Mouse (Mus musculus) right cerebral cortex, postnatal 14 days (tissue): ENCODE data around the gene Aldh4a1.

ENCODE experiments used
- DNase-seq: peaks from one replicate; pipeline ENCODE4 v3.0.0; 2022

The Aldh4a1 gene

GRCm38 (mm10) chr4:139590446-139590845 lies 32.2 kb upstream of the Aldh4a1 start:
- DNase-seq = no peak

GRCm38 (mm10) chr4:139592895-139593294 lies 29.8 kb upstream of the Aldh4a1 start:
- no peak for DNase-seq

- DNase-seq = no peak
Measured at GRCm38 (mm10) chr4:139593383-139593782, 29.3 kb upstream of the Aldh4a1 start.

DNA sequence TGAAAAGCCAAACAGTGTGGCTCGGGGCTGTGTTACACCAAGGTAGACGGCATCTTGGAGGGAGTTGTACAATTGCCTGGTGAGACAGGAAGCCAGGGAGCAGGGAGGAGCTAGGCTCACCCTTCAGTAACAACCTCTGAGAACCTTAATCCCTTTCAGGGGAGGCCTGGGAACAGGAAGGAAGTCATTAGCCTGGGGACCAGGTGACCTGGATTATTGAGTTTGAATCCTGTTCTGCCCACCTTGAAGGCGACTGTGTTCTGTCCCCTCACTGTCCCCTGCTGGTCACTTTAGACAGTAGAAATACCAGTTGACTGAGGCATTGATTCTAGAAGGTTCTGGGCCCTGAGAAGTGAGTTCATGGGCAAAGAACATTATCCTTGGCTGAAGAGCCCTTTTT lies 28.6 kb upstream of the Aldh4a1 start:
- DNase-seq = no peak

GRCm38 (mm10) chr4:139596715-139597114 lies 26.0 kb upstream of the Aldh4a1 start:
- DNase-seq = no peak

GRCm38 (mm10) chr4:139597286-139598284 lies 25.1 kb upstream of the Aldh4a1 start:
- no peak for DNase-seq

DNA sequence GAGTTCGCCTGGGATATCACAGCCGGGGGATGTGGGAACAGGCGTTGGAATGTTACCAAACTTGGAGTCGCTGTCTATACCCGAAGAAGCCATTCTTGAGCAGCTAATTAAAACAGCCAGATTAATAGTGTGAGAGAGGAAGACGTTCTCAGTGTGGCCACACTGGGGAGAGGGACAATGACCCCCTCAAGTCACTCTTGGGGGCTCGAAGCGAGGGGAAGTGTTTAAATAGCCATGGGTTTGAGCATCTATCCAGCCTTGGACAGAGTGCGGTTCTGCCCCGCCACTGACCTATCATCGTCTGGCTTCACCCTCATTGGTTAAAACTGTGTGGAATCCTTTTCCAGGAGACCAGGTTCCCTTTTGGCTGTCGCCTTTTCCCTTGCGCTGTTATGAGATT lies 24.3 kb upstream of the Aldh4a1 start:
- DNase-seq = no peak

DNA sequence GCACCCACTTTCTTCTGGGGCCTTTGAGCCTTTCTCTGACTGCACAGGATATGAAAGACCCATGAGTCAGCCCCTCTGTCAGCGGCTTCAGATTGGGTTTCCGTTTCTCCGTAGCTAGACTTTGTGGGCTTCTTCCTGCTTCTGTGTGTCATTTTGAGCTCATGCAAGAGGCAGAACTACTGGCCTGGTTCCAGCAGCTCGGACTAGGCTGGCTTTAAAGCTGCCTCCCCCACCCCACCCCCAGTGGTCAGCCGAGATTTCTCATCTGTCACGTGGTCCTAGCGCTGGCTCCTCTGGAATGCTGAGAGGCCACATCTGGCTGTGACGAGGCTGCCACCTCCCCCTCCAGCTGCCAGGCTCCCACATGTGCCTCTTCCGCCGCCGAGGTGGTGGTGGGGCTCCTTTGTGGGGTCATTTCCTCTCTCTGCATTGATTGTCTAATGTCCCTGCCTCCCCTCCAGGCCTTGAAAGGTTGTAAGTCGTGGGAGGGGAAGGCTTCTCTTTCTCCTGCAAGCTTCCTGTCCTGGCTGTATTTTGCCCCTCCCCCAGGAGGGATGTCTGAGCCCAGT lies 23.6 kb upstream of the Aldh4a1 start:
- DNase-seq = peak; percentile 83

- no peak for DNase-seq
Measured at GRCm38 (mm10) chr4:139601519-139602356, 20.9 kb upstream of the Aldh4a1 start.

GRCm38 (mm10) chr4:139602357-139603244 lies 20.1 kb upstream of the Aldh4a1 start, which contains the start of gene Gm21969:
TSS of gene Gm21969 (plus strand) at chr4:139603186.
- peak; percentile 59 for DNase-seq

- no peak for DNase-seq
Measured at GRCm38 (mm10) chr4:139605216-139605615, 17.4 kb upstream of the Aldh4a1 start.

- no peak for DNase-seq
Measured at GRCm38 (mm10) chr4:139606732-139607131, 15.9 kb upstream of the Aldh4a1 start.

- DNase-seq = no peak
Measured at GRCm38 (mm10) chr4:139608975-139609374, 13.7 kb upstream of the Aldh4a1 start.

- DNase-seq = no peak
Measured at GRCm38 (mm10) chr4:139610954-139611353, 11.7 kb upstream of the Aldh4a1 start.

DNA sequence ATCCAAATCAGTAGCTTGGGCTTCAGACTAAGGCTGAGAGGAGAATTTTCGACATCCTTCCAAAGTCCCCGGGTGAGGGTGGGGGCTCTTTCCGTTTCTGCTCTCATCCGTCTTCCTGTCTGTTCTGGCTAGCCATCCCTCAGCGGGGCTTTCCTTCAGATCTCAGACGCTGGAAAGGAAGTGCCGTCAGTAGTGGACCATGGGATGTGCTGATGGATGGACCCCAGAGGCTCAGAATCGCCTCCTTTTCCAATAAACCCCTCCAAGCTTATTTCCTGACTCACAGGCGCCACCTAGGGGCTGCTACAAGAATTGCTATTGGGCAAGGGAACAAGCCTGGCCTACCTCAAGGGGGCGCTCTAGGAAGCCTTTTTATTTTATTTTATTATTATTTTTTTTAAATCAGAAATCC lies 11.1 kb upstream of the Aldh4a1 start:
- DNase-seq = peak; percentile 81

DNA sequence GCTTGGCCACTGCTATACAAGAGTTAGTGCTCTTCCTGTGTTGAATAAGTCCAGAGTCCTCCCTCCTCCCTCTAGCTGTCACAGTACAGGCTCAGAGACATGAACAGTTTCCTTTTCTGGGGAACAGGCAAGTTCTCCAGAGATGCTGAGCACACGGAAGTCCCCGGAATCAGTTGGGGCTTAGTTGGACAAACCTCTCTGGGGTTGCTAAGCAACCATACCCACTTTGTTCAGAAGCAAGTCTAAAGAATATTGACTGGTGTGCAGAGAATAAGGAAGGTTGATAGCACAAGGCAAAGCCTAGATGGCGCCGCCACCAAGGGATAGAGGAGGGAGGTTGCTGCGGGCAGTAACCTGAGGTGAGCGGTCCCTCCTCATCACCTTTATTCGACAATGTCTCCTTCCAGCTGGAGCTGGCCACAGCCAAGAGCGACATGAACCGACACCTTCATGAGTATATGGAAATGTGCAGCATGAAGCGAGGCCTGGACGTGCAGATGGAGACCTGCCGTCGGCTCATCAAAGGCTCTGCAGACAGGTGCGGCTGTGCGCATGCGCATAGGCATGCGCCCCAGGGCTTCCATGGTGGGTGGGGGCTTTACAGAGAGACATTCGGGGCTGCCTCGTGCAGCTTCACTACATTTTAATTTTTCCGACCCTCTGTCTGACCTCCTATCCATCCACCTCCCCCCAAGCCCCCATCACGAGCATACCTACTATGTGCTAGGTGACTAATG lies 8.0 kb upstream of the Aldh4a1 start:
- DNase-seq = no peak

DNA sequence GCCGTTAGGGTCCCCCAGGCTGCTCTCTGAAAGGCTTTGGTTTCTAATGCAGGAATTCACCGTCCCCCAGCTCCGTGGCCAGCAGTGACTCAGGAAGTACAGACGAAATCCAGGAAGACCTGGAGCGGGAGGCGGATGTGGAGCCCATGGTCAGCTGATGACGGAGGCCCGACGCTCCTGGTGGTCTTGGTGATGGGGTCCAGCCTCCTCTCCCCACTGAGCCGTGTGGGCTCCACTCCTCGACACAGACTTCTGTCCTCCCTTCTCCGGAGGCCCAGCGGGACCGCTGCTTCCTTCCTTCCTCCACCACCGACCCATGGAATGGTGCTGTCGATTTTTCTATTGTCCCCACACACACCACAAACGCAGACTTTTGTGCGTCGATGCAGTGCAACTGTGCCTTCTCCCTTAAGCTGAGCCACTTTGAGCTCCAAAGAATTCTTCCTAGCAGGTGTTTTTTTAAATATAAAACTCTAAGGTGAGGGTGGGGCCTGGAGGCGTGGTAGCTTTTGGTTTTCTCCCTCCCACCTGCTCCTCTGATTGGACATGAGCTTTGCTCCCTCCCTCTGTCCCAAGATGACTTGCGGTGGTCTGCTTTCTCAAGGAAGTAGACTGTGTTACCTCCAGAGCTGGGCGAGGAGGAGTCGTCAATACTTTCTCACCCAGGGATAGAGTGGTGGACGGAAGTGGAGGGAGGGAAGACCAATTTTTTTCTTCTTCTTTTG lies 6.2 kb upstream of the Aldh4a1 start:
- no peak for DNase-seq

DNA sequence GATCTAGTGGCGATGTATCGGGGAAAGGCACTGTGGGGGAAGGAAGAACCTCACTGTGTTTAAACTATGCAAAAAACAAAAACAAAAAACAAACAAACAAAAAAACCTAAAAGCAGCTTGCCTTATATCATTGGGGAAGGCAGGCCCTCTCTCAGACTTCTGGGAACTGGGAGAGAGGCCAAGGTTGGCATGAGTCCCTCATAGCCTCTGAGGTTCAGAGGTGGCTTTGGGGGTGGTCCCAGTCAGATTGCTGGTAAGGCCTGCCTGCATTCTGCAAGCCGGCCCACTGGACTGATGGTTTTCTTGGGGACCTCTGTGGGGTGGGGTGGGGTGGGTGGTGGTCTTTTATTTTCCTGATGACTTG lies 5.7 kb upstream of the Aldh4a1 start:
- DNase-seq = no peak

GRCm38 (mm10) chr4:139619765-139620164 lies 2.9 kb upstream of the Aldh4a1 start:
- DNase-seq = no peak

GRCm38 (mm10) chr4:139623434-139624115 lies 909 bp downstream of the Aldh4a1 start:
- no peak for DNase-seq
